Mouse (Mus musculus) spleen, adult 2 months (tissue): ENCODE data around the gene Ptprf.

Experiments used
- CTCF ChIP-seq: fragments of 200-500 bp; IDR thresholded peaks from 2 replicates; pipeline ENCODE4 v1.5.1; 2011; ENCODE audit warnings: mild to moderate bottlenecking, inconsistent platforms; ENCODE audit not compliant: insufficient read depth, insufficient read length, insufficient replicate concordance; ENCODE audit errors: extremely low read depth
- POLR2A ChIP-seq: fragments of 200-500 bp; IDR thresholded peaks from 2 replicates; pipeline ENCODE4 v1.6.1; 2011; ENCODE audit warnings: low read depth, low read length, inconsistent platforms

DNA sequence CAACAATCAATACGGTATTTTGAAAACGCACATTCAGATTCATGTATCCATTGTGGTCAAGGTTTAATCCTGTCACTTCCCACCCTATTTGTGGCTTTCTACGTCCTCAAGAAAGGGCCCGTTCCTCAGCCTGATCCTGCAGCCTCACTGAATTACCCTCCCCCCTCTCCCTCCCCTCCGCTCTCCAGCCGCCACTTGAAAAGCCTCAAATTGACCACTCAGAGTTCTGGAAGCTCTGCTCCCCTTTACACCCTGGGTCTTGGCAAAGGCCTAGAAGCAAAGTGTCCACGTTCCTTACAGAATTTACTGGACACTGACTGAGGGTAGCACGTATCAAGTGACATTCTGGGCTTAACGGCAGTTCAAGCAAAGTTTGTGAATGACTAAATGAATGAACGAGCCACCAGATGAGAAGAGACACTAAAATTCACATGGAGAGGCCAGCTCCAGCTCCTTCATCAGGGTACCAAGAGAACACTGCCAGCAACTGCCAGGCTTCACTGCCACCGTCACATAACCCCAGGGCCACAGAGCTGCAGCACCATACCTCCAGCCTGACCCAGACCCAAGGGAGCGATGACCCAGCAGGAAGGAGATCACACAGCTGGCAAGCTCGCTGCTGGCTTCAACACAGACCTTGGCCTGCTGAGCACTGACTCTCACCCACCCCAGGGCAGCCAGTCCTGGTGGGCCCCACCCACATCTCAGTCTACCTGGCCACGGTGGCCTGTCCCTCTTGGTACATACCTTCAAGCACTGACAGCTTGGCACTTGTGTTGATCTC is 22.6 kb downstream of the Ptprf start:
- no peak for TF ChIP-seq CTCF
- TF ChIP-seq POLR2A, result no peak
